Mouse (Mus musculus): ENCODE results near the gene Abcc5.

DNA sequence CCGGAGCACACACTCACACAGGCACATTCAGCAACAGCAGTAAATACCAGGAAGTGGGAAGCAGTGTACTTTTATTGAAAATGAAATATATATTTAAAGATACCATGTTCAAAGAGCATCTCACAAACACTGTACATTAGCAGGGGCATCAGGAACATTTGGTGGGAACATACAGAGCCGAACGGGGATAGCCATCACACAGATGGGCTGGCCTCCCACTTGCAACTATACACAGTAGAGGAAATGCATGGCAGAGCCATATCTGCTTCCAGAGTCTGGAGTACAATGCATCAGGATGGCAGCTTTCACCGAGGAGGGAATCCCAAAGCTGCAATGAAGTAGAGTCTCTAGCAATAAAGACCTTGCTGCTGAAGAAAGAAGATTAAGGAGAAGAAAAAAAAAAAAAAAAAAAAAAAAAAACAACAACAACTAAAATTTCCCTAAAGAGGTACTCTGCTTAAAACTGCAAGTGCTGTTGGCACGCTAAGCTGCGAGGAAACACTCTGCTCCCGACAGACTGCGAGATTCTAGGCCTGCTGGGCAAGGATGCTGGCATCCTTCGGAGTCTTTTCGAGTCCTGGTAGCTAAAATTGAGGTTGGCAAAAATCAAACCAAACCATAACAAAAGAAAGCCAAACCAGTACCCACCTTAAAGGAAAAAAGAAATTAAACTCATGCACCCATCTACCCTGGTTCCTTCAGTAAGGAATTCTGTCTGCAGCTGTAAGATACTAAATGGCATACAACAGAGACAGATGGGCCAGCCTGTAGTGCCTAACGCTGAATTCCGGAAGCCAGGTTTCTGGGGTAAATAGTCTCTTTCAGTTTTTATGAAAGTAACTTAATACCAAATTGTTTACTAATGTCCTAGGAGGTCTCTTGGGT, 25.2 kb downstream of the Abcc5 start:
- TF ChIP-seq CTCF (IDR thresholded peaks at IDR 0.05; ENCODE audit: extremely low read depth, insufficient read length, insufficient replicate concordance, low read depth, low read length) (no peak), POLR2A (IDR thresholded peaks at IDR 0.05; ENCODE audit: low read depth, low read length) (no peak)
